Mouse (Mus musculus): ENCODE results near the gene Cyth4. TPM values are rescaled to one million over a fixed set of nuclear protein-coding genes. Genes with fewer than 3 reads are reported as not detected.

Cyth4 gene
- polyA plus RNA-seq, 1 experiment from 2014 or later: 5.4 TPM

DNA sequence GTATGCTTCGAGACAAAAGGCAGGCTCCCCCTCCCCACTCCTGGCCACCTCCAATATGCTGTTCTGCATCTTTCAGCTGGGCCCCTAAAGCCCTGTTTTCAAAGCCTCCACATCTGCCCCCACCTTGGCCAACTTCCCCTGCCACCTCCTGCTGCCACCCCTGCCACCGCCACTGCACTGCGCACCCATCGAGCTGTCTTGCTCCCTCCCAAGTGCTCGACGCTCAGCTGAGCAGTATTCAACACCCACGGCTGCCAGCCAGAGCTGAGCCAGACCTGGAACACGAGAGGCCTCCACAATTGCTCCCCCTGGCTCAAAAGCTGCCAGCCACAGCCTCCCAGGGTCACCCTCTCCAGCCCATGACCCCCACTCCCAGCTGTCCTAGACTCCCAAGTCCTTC lies 47.8 kb downstream of the Cyth4 start:
- Histone ChIP-seq H3K9me3 (replicated peaks; ENCODE audit: low read length) (no peaks in the 10 kb centered on the region), H3K27ac (no peak overlapping the region), H3K4me1 (replicated peaks; ENCODE audit: insufficient read depth, low read length) (no peaks in the 10 kb centered on the region), H3K4me2 (ENCODE audit: low read length) (no peak overlapping the region), H3K4me3 (replicated peaks; ENCODE audit: low read depth, low read length) (no peak overlapping the region), H3K36me3 (ENCODE audit: insufficient read depth, low read length) (no peaks in the 10 kb centered on the region), H3K27me3 (ENCODE audit: insufficient read depth, low read length) (no peaks in the 10 kb centered on the region), H3K9ac (ENCODE audit: low read depth, low read length) (no peak overlapping the region)
- ATAC-seq (replicated peaks; ENCODE audit: low FRiP score, low read depth) (no peak), DNase-seq (ENCODE audit: low spot score) (no peak)
- no peak for TF ChIP-seq CTCF (IDR thresholded peaks at IDR 0.05; ENCODE audit: low read depth)
- 50% methylated on average over 8 of the region's 8 CpGs for WGBS

DNA sequence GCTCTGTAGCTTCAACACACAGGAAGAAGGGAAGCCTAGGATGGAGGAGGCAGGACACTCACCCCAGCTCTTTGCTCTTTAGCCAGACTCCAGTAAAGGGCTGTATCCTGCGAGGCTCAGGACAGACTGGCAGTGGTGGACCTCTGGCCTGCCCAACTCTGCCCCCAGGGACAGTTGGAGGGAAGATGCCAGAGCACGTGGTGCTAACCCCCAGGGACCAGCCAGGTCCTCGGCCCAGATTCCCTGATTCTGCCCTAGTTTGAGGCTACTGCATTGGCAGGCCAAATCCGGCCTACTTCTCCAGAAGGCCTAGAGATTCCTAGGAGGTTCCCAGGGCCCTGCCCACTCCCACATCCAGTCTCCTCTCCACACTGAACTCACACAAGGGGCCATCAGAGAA lies 50.9 kb downstream of the Cyth4 start:
- H3K36me3 ChIP-seq (ENCODE audit: insufficient read depth, low read length): no peaks in the 10 kb centered on the region
- WGBS: 76% methylated on average over 4 of the region's 4 CpGs
- no peak overlapping the region for H3K4me3 ChIP-seq (replicated peaks; ENCODE audit: low read depth, low read length)
- H3K27me3 ChIP-seq (ENCODE audit: insufficient read depth, low read length): no peaks in the 10 kb centered on the region
- no peak for TF ChIP-seq CTCF (IDR thresholded peaks at IDR 0.05; ENCODE audit: low read depth)
- no peak for ATAC-seq (replicated peaks; ENCODE audit: low FRiP score, low read depth)
- H3K9me3 ChIP-seq (replicated peaks; ENCODE audit: low read length): no peaks in the 10 kb centered on the region
- no peak overlapping the region for H3K4me2 ChIP-seq (ENCODE audit: low read length)
- H3K9ac ChIP-seq (ENCODE audit: low read depth, low read length): no peak overlapping the region
- DNase-seq (ENCODE audit: low spot score): no peak
- H3K27ac ChIP-seq: no peak overlapping the region
- H3K4me1 ChIP-seq (replicated peaks; ENCODE audit: insufficient read depth, low read length): no peaks in the 10 kb centered on the region

DNA sequence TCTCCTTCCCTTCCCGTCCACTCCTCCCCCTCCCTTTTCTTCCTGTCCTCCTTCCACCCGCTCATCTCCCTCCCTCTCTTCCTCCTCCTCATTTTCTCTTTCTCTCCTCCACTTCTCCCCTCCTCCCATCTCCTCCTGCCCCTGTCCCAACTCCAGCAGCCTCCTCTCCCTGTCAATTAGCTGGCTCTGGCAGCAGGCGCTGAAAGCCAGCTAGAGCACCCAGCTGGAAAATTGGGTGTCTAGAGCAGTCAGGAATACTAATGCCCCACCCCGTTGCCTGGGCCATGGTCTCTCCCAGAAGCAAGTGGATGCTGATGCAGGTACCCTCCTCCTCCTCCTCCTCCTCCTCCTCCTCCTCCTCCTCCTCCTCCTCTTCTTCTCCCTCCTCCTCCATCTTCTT lies 54.3 kb downstream of the Cyth4 start:
- H3K27me3 ChIP-seq (ENCODE audit: insufficient read depth, low read length): no peaks in the 10 kb centered on the region
- ATAC-seq (replicated peaks; ENCODE audit: low FRiP score, low read depth): no peak
- no peaks in the 10 kb centered on the region for H3K9me3 ChIP-seq (replicated peaks; ENCODE audit: low read length)
- no peak overlapping the region for H3K27ac ChIP-seq
- TF ChIP-seq CTCF (IDR thresholded peaks at IDR 0.05; ENCODE audit: low read depth): no peak
- H3K9ac ChIP-seq (ENCODE audit: low read depth, low read length): no peak overlapping the region
- 19% methylated on average over 4 of the region's 4 CpGs for WGBS
- no peak overlapping the region for H3K4me2 ChIP-seq (ENCODE audit: low read length)
- no peaks in the 10 kb centered on the region for H3K4me1 ChIP-seq (replicated peaks; ENCODE audit: insufficient read depth, low read length)
- no peak for DNase-seq (ENCODE audit: low spot score)
- no peak overlapping the region for H3K4me3 ChIP-seq (replicated peaks; ENCODE audit: low read depth, low read length)
- no peaks in the 10 kb centered on the region for H3K36me3 ChIP-seq (ENCODE audit: insufficient read depth, low read length)

DNA sequence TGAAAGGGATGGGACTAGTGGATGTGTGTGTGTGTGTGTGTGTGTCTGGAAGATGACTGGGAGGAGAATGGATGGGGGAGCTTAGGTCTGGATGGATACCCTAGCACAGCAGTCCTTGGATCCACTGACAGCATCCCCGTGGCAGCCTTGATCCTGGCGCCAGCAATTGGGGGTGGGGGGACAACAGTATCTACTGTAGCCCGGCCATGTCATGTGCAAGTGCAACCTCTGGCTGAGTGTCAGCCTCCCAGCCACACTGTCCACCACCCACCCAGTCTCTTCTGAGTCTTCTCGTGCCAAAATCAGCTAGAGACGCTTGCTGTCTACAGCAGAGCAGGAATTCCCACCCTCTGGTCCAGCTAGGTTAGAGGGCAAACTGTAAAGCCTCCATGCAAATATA lies 67.4 kb downstream of the Cyth4 start:
- Histone ChIP-seq H3K4me2 (ENCODE audit: low read length) (no peak overlapping the region), H3K4me3 (replicated peaks; ENCODE audit: low read depth, low read length) (no peak overlapping the region), H3K9ac (ENCODE audit: low read depth, low read length) (no peak overlapping the region), H3K4me1 (replicated peaks; ENCODE audit: insufficient read depth, low read length) (no peaks in the 10 kb centered on the region), H3K9me3 (replicated peaks; ENCODE audit: low read length) (no peaks in the 10 kb centered on the region), H3K36me3 (ENCODE audit: insufficient read depth, low read length) (no peaks in the 10 kb centered on the region), H3K27ac (no peak overlapping the region), H3K27me3 (ENCODE audit: insufficient read depth, low read length) (no peaks in the 10 kb centered on the region)
- DNase-seq (ENCODE audit: low spot score) (peak; percentile 21), ATAC-seq (replicated peaks; ENCODE audit: low FRiP score, low read depth) (0 out of 2 replicates have a peak, but pooled peaks have one; percentile 16)
- no peak for TF ChIP-seq CTCF (IDR thresholded peaks at IDR 0.05; ENCODE audit: low read depth)
- WGBS: 51% methylated on average over 5 of the region's 5 CpGs

DNA sequence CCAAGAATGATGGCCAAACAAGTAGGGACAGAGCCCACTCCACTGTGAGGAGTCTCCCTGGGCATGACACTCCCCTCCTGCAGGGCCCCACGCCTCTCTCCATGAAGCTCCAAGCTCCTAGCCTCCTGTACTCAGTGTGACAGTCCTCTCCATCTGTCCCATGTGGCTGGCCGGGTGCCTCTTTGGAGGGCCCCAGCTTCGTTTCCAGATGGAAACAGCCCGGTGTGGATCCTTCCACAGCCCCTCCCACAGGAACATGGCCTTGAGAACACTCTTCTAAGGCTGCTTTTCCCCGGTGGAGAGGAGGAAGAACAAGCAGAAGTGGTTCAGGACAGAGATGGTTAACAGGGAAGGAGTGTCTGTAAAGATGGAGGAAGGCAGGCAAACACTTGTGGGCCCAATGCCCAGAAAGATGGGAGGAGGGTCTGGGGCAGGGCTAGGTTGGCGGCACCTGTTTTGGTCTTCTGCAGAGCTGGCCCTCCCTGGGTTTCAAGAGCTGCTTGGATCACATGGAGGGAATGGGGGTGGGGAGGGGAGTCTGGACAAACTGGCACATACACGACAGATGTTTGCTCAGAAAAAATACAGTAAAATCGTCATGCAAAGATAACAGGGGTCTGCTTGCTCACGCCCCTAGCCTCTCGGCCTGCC lies 72.5 kb downstream of the Cyth4 start:
- H3K27me3 ChIP-seq (ENCODE audit: insufficient read depth, low read length): peaks cover 16% of the 10 kb centered on the region; the same call in 1 of the 2 replicates
- H3K4me3 ChIP-seq (replicated peaks; ENCODE audit: low read depth, low read length): no peak overlapping the region
- no peak overlapping the region for H3K4me2 ChIP-seq (ENCODE audit: low read length)
- no peak overlapping the region for H3K9ac ChIP-seq (ENCODE audit: low read depth, low read length)
- DNase-seq (ENCODE audit: low spot score): no peak
- no peak overlapping the region for H3K27ac ChIP-seq
- H3K9me3 ChIP-seq (replicated peaks; ENCODE audit: low read length): no peaks in the 10 kb centered on the region
- H3K4me1 ChIP-seq (replicated peaks; ENCODE audit: insufficient read depth, low read length): no peaks in the 10 kb centered on the region
- no peak for ATAC-seq (replicated peaks; ENCODE audit: low FRiP score, low read depth)
- no peaks in the 10 kb centered on the region for H3K36me3 ChIP-seq (ENCODE audit: insufficient read depth, low read length)
- WGBS: 55% methylated on average over 10 of the region's 10 CpGs
- no peak for TF ChIP-seq CTCF (IDR thresholded peaks at IDR 0.05; ENCODE audit: low read depth)

DNA sequence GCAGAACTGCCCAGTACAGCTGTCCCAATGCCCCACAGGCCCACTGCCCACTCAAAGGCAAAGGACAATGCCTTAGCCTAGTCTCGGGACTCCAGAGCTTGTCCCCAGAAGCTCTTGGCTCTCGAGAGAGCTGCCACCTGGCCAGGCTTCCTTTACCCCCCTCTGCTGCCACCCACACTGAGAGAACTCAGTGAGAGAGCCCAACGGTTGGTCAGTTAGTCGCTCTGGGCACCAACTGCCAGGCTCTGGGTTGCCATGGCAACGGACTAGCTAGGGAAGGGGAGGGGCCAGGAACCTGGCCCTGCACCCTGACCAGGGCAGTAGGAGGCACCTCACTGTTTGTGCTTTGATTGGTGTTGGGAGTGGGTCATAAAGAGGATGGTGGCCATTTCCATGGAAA lies 73.5 kb downstream of the Cyth4 start:
- Histone ChIP-seq H3K4me3 (replicated peaks; ENCODE audit: low read depth, low read length) (no peak overlapping the region), H3K4me1 (replicated peaks; ENCODE audit: insufficient read depth, low read length) (no peaks in the 10 kb centered on the region), H3K9ac (ENCODE audit: low read depth, low read length) (no peak overlapping the region), H3K9me3 (replicated peaks; ENCODE audit: low read length) (no peaks in the 10 kb centered on the region), H3K36me3 (ENCODE audit: insufficient read depth, low read length) (no peaks in the 10 kb centered on the region), H3K27me3 (ENCODE audit: insufficient read depth, low read length) (peaks cover 16% of the 10 kb centered on the region; the same call in 1 of the 2 replicates), H3K4me2 (ENCODE audit: low read length) (no peak overlapping the region), H3K27ac (no peak overlapping the region)
- DNase-seq (ENCODE audit: low spot score): peak; percentile 62
- WGBS: 17% methylated on average over 5 of the region's 5 CpGs
- peak; percentile 60; the same call in 1 of the 2 replicates for ATAC-seq (replicated peaks; ENCODE audit: low FRiP score, low read depth)
- TF ChIP-seq CTCF (IDR thresholded peaks at IDR 0.05; ENCODE audit: low read depth): no peak

Other genes with a start within 250 kb of the Cyth4 start
- gene Tex33, start 201.1 kb upstream of the Cyth4 start, polyA plus RNA-seq (2015; fragmentation: Nextera tagmentation; extraction: Ambion mirVana): not detected in 2 replicates
- 128 and 131 TPM in 2 replicates for gene Tst, start 191.1 kb upstream of the Cyth4 start, polyA plus RNA-seq (2015; fragmentation: Nextera tagmentation; extraction: Ambion mirVana)
- gene Mpst, start 190.6 kb upstream of the Cyth4 start, polyA plus RNA-seq (2015; fragmentation: Nextera tagmentation; extraction: Ambion mirVana): 3.0 and 4.6 TPM in 2 replicates
- 44.8 and 47.8 TPM in 2 replicates for gene Kctd17, start 168.5 kb upstream of the Cyth4 start, polyA plus RNA-seq (2015; fragmentation: Nextera tagmentation; extraction: Ambion mirVana)
- gene Tmprss6, start 128.4 kb upstream of the Cyth4 start, polyA plus RNA-seq (2015; fragmentation: Nextera tagmentation; extraction: Ambion mirVana): 0.10 and 0.24 TPM in 2 replicates
- 0.55 and 1.1 TPM in 2 replicates for gene Il2rb, start 101.8 kb upstream of the Cyth4 start, polyA plus RNA-seq (2015; fragmentation: Nextera tagmentation; extraction: Ambion mirVana)
- 28.2 and 28.4 TPM in 2 replicates for gene C1qtnf6, start 65.6 kb upstream of the Cyth4 start, polyA plus RNA-seq (2015; fragmentation: Nextera tagmentation; extraction: Ambion mirVana)
- gene Sstr3, start 52.4 kb upstream of the Cyth4 start, polyA plus RNA-seq (2015; fragmentation: Nextera tagmentation; extraction: Ambion mirVana): 0.17 and 0.28 TPM in 2 replicates
- 7.0 and 8.8 TPM in 2 replicates for gene Rac2, start 24.3 kb upstream of the Cyth4 start, polyA plus RNA-seq (2015; fragmentation: Nextera tagmentation; extraction: Ambion mirVana)
- 0.10 and 0.13 TPM in 2 replicates for gene Elfn2, start 121.7 kb downstream of the Cyth4 start, polyA plus RNA-seq (2015; fragmentation: Nextera tagmentation; extraction: Ambion mirVana)
- 18.8 and 18.9 TPM in 2 replicates for gene Mfng, start 176.4 kb downstream of the Cyth4 start, polyA plus RNA-seq (2015; fragmentation: Nextera tagmentation; extraction: Ambion mirVana)
- gene Card10, start 206.0 kb downstream of the Cyth4 start, polyA plus RNA-seq (2015; fragmentation: Nextera tagmentation; extraction: Ambion mirVana): 8.2 and 9.2 TPM in 2 replicates
- 51.4 and 57.1 TPM in 2 replicates for gene Cdc42ep1, start 245.6 kb downstream of the Cyth4 start, polyA plus RNA-seq (2015; fragmentation: Nextera tagmentation; extraction: Ambion mirVana)